Mouse (Mus musculus): ENCODE measurements around the gene Pprc1.

The Pprc1 gene

DNA sequence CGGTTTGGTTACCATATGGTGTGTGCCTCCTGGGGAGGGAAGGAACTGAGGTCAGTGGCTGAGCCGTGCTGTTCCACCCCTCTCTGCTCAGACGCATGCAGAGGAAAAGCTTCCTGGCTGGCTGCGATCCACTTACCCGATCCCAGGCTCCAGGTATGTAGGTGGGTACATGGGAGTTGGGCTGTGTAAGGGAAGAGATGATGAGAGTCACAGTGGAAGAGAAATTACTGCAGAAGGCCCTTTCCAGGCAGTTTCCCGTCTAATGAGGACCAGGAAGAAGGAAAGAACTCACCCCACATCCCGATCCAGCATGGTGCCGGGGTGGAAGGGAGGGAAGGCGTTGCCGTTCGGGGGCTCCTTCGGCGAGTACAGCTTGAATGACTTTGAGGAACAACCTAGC is 8.7 kb upstream of the Pprc1 start:
- no peak for DNase-seq

DNA sequence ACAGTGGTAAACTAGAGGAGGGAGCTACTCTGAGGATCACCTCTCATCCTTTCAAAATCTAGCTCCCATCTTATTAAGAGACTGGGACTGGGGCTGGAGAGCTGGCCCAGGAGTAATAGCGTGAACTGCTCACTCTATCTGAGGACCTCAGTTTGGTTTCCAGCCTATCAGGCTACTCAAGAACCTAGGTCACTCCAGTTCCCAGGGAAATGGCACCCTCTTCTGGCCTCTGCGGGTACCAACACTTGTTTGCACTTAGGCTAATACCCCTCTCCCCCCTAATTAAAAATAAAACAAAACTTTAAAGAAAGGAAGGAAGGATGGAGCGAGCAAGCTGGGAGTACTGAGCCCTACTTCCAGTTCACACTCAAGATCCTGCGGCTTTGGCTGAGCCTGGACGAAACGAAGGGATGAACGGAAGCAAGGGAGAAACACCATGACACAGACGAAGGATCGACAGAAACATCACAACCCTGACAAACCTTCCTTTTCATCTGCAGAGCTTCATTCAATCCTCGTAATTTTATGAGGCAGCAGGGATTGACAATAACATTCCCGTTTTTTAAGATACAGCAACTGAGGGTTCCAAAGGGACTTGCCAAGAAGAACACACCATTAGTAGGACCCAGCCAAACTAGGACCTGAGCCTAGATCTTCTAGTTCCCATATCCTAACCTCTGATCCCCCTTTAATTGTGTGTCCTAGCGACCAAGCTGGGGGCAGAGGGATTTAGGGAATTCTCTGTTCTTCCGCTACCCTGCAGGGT is 8.0 kb upstream of the Pprc1 start:
- DNase-seq = no peak

DNA sequence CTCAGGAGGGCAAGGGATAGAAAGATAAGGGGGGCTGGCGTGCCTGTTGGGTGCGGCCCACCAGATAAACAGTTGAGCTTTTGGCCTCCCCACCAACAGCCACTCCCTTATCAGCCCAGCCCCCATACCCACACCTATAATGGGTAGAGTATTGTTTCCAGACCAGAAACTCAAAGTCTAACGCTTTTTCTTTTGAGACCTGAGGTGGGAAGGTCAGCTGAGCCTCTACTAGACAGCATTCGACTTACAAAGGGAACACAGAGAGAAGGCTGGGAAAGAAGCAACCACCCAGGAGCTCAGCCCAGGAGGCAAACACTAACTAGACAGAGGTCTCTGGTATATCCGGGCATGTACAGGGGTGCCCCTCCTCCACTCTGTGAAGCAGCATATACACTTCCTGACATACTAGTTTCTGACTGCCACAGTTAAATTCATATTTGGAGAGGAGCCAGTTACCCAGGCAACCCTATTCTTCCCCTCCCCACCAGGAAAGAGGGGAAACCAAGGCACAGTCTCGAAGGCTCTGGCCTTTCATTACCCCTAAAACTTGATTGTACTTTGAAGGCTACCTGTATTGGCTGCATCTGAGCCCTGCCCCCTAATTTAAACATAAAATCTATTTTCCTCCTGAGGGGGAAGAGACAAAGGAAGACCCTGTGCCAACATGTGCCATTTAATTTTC is 7.3 kb upstream of the Pprc1 start:
- peak in 1 of 2 experiments; percentile 39 for DNase-seq

GRCm38 (mm10) chr19:46037925-46038850 is 6.5 kb upstream of the Pprc1 start:
- peak in 1 of 2 experiments; percentile 23 for DNase-seq

DNA sequence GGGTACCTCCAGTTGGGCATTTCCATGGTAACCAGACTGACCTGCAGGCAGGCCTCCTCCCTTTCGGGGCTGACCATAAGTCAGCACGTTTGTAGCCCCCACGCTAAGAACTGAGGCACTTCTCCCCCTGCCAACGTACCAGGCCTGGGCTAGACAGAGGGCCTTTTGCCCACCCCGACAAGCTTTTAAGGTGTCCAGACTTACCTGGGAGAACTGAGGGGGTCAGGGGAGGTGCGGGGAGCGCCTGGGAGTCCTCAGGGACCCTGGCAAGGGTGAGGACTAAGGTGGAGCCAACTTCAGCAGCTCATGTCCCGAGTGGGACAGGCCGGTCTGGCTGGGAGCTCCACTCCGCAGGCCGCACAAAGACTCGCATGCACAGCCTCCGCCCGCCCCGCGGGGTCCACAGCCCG is 5.8 kb upstream of the Pprc1 start:
- DNase-seq = peak in 1 of 2 experiments; percentile 23

DNA sequence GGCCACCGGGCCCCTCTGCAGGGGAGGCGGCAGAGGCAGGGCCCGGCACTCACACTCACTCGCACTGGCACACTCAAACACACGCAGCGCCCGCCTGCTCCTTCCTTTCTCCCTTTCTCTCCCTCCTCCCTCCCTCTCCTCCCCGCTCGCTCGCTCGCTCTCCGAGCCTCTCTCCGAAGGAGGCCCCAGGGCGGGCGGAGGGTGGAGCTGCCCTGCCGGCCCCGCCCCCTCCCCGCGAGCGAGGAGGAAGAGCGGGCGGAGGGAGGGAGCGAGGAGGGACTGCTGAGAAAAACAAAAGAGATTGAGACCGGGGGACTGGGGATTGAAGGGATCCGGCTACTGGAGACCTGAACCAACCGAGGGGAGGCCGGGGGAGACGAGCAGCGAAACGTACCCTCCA is 5.2 kb upstream of the Pprc1 start:
- DNase-seq = peak; percentile 86 to 88

DNA sequence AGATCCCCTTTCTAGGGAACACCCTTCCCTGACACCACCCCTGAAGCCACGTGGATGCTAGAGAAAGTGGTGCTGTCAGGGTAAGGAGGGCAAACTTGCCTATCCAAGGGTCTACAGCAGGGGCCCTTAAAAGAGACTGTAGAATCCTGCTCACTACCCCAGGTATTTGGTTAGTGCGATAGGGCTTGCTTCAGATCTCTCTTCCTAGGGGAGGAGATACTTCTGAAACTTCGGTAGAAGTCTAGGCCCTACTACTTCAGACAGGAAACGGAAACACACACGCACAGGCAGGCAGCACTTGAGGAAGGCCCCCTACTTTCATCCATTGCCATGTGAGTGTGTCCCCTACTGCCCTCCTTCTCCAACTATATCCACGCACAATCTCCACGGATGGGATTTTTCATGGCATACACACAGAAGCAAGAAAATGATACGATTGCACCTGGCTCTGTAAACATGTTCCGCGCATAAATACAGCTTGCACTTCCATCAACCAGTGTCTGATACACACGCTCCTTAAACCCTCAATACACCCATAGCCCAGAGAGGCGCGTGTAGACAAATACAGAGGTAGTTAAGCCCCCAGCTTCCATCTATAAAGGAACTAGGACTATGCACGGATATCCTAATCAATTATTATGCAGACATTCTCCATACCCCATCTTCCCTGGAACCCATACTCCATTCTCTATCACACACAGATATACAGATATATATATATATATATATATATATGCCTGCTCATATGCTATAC is 4.4 kb upstream of the Pprc1 start:
- DNase-seq = peak in 1 of 2 experiments; percentile 30

DNA sequence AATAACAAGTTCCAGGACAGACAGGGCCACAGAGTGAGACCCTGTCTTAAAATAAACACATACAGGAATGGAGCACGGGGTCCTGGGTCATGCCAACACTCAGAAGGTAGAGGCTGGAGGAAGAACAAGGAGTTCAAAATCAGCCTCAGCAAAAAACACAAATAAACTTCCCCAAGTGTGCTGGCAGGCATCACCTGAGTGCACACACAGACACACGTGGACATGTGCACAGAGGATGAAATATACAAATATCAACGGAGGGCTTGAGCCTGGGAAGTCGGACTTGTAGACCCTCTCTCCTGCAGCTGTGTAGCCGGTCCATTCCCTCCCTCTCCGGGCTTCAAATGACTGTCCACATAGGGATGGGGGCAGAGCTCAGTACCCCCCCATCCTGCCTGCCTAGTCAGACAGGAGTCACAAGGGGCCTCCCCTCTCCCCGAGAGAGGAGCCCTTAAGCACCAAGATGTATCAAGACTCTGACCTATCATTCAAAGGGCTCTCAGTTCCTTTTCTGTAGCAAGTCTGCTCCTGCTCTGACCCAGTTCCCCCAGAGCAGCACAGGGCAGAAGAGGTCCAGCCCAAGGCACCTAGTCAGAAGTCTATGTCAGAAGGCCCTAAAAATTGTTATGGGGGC is 3.3 kb upstream of the Pprc1 start:
- peak in 1 of 2 experiments; percentile 30 for DNase-seq

- peak in 1 of 2 experiments; percentile 52 for DNase-seq
Measured at GRCm38 (mm10) chr19:46041933-46042475, 2.7 kb upstream of the Pprc1 start.

DNA sequence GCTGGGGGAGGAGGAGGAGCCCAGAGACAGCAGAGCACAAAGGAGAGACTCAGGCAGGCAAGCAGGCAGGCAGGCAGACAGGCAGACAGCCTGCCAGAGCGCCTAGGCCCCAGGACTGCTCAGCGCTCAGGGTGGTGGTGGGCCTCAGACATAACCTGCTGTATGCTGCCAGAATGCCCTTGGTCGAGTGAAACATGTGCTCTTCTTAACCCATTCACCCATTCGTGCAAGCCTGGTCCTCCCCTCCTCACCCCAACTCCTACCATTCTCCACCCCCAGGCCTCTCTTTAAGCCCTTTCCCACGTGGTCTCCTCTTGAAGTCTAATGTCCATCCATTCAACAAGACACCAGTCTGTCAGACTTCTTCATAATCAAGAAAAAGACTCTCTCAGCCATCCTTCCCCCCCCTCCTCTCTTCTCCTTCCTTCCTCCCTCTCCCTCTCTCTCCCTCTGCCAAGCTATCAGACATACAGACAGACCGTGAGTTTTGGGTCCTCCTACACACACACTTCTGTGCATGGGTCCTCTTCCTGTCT is 2.1 kb upstream of the Pprc1 start:
- no peak for DNase-seq

- DNase-seq = no peak
Measured at GRCm38 (mm10) chr19:46043380-46043779, 1.3 kb upstream of the Pprc1 start.

DNA sequence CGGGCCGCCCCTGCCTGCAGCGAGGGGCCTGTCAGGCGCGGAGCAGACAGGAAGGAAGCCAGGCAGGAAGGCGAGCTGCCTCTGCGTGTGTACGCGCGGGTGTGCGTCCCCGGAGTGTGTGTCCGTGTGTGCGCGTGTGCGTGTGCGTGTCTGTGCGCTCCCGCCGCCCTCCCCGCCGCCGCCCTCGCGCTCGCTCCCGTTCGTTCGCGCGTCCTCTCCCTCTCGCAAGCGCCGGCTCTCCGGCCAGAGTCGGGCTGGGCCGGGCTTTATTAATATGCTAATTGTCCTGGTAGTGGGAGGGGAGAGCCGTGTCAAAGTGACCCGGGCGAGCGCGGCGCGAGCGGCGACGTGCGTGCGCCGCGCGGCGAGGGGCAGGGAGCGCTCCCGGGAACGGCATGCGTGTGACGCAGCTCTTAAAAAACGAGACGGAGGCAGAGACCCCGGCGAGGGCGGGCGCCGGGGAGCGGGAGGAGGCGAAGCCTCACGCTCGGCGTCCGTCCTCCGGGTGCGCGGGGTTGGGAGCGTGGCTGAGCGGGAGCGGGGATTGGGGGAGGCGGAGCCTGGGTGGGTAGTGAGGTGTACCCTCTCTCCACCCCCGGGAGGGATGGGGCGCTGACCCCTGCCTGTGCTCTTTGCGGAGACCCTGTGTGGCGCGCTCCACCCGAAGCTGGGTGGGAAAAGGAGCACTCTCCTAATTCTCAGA is 458 bp downstream of the Pprc1 start, which contains the start of gene Ldb1:
Ldb1 (minus strand) TSS at position 222 of the 703 bp plus-strand sequence.
- peak; percentile 73 for DNase-seq

- peak in 1 of 2 experiments; percentile 44 for DNase-seq
Measured at GRCm38 (mm10) chr19:46045696-46046311, 1.1 kb downstream of the Pprc1 start.

GRCm38 (mm10) chr19:46046621-46047025 is 1.9 kb downstream of the Pprc1 start:
- DNase-seq = no peak

DNA sequence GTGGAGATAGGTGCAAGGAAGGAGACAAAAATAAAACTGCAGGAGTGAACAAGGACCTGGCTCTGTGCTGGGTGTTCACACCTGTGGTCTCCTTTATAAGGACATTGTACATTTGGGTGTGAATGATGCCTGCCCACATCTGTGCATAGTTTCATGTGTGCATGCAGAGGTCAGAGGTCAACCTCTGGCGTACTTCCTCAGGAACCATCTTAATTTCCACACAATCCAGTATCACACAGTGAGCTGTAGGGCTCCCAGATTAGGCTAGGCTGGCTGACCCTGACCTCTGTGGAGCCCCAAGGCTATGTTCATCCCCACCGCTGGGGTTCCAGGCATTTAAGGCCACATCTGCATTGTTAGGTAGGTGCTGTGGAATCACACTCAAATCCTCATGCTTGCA is 2.7 kb downstream of the Pprc1 start:
- no peak for DNase-seq

- no peak for DNase-seq
Measured at GRCm38 (mm10) chr19:46049129-46049528, 4.4 kb downstream of the Pprc1 start.

GRCm38 (mm10) chr19:46050462-46050861 is 5.8 kb downstream of the Pprc1 start:
- peak in 1 of 2 experiments; percentile 30 for DNase-seq

GRCm38 (mm10) chr19:46055752-46056387 is 11.2 kb downstream of the Pprc1 start:
- no peak for DNase-seq

- DNase-seq = peak; percentile 84 to 85
Measured at GRCm38 (mm10) chr19:46056388-46056946, 11.8 kb downstream of the Pprc1 start.

All from spleen, adult 18-20 months (tissue).